Mouse (Mus musculus) lung, adult 2 months (tissue): Measurements from ENCODE around the gene Iqcf1. TPM values are rescaled to one million over a fixed set of nuclear protein-coding genes. Genes with fewer than 3 reads are reported as not detected.

ENCODE experiments used
- DNase-seq: peaks from one replicate; pipeline ENCODE4 v3.0.0; 2022
- H3K4me1 ChIP-seq: fragments of 200-500 bp; 2 replicates; pipeline ENCODE4 v1.6.1; 2011; ENCODE audit warnings: low read length; ENCODE audit not compliant: control insufficient read depth, insufficient read depth
- H3K4me3 ChIP-seq: fragments of 200-500 bp; replicated peaks from 2 replicates; pipeline ENCODE3; 2011; ENCODE audit warnings: low read depth, mild to moderate bottlenecking, control low read depth, low read length; ENCODE audit errors: extremely low read depth
- CTCF ChIP-seq: fragments of 200-500 bp; IDR thresholded peaks from 2 replicates; pipeline ENCODE4 v1.5.1; 2011; ENCODE audit warnings: mild to moderate bottlenecking, low read length, control low read depth; ENCODE audit not compliant: insufficient read depth
- POLR2A ChIP-seq: fragments of 200-500 bp; IDR thresholded peaks from 2 replicates; pipeline ENCODE4 v1.6.1; 2011; ENCODE audit warnings: low read depth, mild to moderate bottlenecking, control low read depth, low read length, borderline replicate concordance; ENCODE audit errors: extremely low read depth
- WGBS: fragments of 180-500 bp; shearing (Covaris S2); methylation state at CpG from one replicate; pipeline ENCODE4 v1.1.7; 2018; 5-methylcytosine and 5-hydroxymethylcytosine counted together
- polyA plus RNA-seq: library from polyadenylated mRNA; depleted of rRNA; stranded (reverse); fragments of >200 nt; gene quantifications from 2 replicates; pipeline ENCODE4 v1.2.3, GENCODE M21; 2012

Gene Iqcf1
- polyA plus RNA-seq, 1 experiment = 0.30 TPM

DNA sequence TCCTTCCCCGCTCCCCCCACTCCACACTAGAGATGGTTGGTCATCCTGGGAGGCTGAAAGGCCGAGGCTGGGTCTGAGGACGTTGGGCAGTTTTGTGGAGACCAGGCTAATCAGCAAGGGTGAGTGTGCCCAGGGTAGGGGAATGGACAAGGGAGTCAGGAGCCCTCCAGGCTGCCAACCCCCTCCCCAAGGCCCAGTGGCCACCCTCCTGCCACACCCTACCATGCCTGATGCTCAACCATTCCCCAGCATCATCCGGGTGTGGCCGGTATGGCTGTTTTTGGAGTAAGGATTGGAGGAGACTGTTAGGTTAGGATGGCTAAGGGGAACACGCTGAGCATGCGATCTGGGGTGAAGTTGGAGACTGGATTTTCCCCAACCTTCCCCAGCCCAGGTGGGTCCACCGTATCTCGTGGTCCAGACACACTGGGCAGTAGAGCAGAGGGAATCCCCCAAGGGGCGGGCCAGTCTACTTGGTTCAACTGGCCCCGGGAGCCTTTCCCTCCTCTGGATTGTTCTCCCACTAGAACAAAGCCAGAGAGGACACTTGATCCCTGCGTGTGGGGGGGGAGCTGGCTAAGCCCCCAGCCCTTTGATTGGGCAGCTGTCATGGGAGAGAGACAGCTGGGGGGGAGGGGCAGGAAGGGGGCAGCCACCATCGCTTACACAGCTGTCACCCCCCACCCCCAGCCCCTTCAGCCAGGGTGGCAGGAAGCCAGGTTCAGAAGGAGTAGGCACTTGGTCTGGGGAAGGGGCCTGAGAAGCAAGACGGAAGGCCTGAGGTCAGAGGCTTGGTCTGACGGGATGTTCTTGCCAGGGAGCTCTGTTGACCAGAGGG, 43.2 kb upstream of the Iqcf1 start:
- TF ChIP-seq CTCF (no peak), POLR2A (no peak)
- DNase-seq = no peak
- H3K4me3 ChIP-seq = no peak overlapping the region
- WGBS = 60% methylated on average over 15 of the region's 15 CpGs
- H3K4me1 ChIP-seq = peaks cover 5% of the 10 kb centered on the region; the same call in 1 of the 2 replicates

- Histone ChIP-seq H3K4me1 (peaks cover 5% of the 10 kb centered on the region; the same call in 1 of the 2 replicates), H3K4me3 (no peak overlapping the region)
Observed at GRCm38 (mm10) chr9:106457163-106457559, 42.6 kb upstream of the Iqcf1 start.

DNA sequence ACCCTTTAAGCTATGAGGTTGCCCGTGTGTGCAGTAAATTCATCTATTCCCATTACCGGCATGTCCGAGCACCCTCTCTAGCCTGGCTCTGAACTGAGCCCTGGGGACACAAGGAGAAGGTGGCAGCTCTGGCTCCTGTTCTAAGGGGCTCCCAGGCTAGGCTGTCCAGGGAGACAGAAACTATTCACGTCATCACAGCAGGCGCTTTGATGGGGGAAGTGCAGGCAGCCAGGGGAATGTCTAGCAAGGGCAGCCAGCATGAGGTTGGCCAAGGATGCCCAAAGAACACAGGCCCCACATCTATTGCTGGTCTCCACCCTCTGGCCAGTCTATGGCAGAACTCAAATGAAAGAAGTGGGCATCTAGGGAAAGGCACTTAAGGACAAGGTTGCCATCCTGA, 41.8 kb upstream of the Iqcf1 start:
- no peak for DNase-seq
- peaks cover 4% of the 10 kb centered on the region; the same call in 1 of the 2 replicates for H3K4me1 ChIP-seq
- WGBS = 81% methylated on average over 5 of the region's 5 CpGs
- no peak overlapping the region for H3K4me3 ChIP-seq
- no peak for TF ChIP-seq CTCF
- TF ChIP-seq POLR2A = no peak

More at GRCm38 (mm10) chr9:106457163-106457559, 42.6 kb upstream of the Iqcf1 start:
- 72% methylated on average over 9 of the region's 9 CpGs for WGBS
- TF ChIP-seq POLR2A = no peak
- no peak for TF ChIP-seq CTCF
- no peak for DNase-seq

- 77% methylated on average over 15 of the region's 15 CpGs for WGBS
- no peak for DNase-seq
- H3K4me3 ChIP-seq = no peak overlapping the region
- no peaks in the 10 kb centered on the region for H3K4me1 ChIP-seq
- TF ChIP-seq CTCF (no peak), POLR2A (no peak)
Observed at GRCm38 (mm10) chr9:106459946-106460345, 39.8 kb upstream of the Iqcf1 start.

DNA sequence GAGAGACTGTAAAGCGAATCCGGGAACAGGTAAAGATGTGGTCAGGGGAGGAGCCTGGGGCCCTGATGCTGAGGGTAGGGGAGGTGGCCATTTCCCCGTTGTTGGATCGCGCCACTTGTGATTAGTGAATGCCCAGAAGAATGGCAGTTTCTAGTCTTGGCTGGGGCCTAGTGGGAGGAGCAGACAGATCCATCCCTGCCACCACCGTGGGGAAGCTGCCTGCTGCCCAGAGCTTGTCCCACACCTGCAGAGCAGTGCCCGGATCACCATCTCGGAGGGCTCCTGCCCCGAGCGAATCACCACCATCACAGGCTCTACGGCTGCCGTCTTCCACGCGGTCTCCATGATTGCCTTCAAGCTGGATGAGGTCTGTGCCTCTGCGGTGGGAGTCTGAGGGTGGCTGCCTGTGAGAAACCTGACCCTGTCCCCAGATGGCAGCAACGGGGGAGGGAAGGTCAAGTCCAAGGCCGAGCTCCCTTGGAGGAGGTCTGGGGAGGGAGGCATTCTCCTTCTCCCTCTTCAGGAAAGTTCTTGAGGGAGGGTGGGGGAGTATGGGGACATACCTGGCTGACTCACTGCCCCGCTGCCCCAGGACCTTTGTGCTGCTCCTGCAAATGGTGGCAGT, 39.3 kb upstream of the Iqcf1 start:
- no peak for DNase-seq
- TF ChIP-seq CTCF = no peak
- no peaks in the 10 kb centered on the region for H3K4me1 ChIP-seq
- no peak overlapping the region for H3K4me3 ChIP-seq
- 82% methylated on average over 18 of the region's 18 CpGs for WGBS

DNA sequence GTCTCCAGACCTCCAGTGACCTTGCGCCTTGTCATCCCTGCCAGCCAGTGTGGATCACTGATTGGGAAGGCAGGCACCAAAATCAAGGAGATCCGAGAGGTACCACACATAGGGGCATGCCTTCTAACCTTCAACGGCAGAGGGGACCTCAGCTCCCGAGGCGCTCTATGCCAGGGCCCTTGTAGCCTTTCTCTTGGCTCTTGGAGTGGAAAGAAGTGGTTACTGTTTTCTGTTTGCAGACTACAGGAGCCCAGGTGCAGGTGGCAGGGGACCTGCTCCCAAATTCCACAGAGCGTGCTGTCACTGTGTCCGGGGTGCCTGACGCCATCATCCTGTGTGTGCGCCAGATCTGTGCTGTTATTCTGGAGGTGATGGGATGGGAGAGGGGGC, 38.7 kb upstream of the Iqcf1 start:
- TF ChIP-seq CTCF (no peak), POLR2A (no peak)
- no peak overlapping the region for H3K4me3 ChIP-seq
- H3K4me1 ChIP-seq = no peaks in the 10 kb centered on the region
- WGBS = 87% methylated on average over 9 of the region's 9 CpGs
- DNase-seq = no peak

DNA sequence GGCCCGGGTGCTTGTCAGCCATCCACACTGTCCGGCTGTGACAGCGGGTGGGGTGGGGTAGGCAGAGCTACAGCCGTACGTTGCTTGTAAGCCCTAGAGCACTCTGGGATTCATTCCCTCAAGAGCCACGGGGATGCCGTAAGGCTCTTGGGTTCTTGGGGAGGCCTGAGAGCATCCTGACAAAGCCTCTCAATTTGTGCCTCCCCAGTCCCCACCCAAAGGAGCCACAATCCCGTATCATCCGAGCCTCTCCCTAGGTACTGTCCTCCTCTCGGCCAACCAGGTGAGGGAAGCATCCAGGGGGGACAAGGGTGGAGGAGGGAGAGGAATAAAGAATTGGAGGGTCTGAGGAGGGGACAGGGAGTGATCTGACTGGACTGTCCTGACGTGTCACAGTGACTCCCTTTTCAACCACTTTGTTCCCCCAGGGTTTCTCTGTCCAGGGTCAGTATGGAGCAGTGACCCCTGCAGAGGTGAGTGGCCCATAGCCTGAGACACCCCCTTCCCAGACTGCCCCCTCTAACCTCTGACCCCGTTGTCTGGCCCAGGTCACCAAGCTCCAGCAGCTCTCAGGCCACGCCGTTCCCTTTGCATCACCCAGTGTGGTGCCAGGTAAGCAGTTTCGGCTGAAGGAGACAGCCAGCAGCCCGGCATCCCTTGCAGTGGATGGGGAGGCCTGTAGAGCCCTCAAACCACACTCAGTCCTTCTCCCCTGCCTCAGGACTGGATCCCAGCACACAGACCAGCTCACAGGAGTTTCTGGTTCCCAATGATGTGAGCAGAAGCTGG, 37.9 kb upstream of the Iqcf1 start:
- no peak for TF ChIP-seq CTCF
- no peak for TF ChIP-seq POLR2A
- WGBS = 86% methylated on average over 16 of the region's 16 CpGs
- DNase-seq = no peak
- no peaks in the 10 kb centered on the region for H3K4me1 ChIP-seq
- H3K4me3 ChIP-seq = no peak overlapping the region

- TF ChIP-seq POLR2A (no peak), CTCF (no peak)
- H3K4me3 ChIP-seq = no peak overlapping the region
- WGBS = 96% methylated on average over 12 of the region's 12 CpGs
- no peak for DNase-seq
- H3K4me1 ChIP-seq = no peaks in the 10 kb centered on the region
Observed at GRCm38 (mm10) chr9:106462430-106462800, 37.4 kb upstream of the Iqcf1 start.
